ENCODE assay signal across 13 mouse cellular contexts in genomic region chr4:101333036-101333435, GRCm38 (mm10).
DNase-seq lines count a peak whose midpoint lies in the region; ATAC-seq and TF ChIP-seq lines count a peak whose summit lies in the region.
"Had no signal": no experiment of that assay in that cellular context is flagged by ENCODE, and none has a peak within 500 bp of the region (broad histone marks: within the 10 kb centered on the region; RNA-seq: fewer than 3 reads in every experiment).

No protein-coding gene starts in this region.

- no peak overlapping the region for H3K4me2 ChIP-seq in kidney, embryonic 16.5 days (replicated peaks; ENCODE audit: low read depth, low read length)
- no peak overlapping the region for H3K4me2 ChIP-seq in kidney, postnatal 0 days (ENCODE audit: low read length)
- H3K4me2 ChIP-seq: forebrain, embryonic 15.5 days; midbrain, embryonic 12.5 days had no signal

- H3K27ac ChIP-seq in kidney, embryonic 16.5 days (ENCODE audit: low read length), result no peak overlapping the region
- no peak overlapping the region for H3K27ac ChIP-seq in kidney, postnatal 0 days
- H3K27ac ChIP-seq: forebrain, embryonic 15.5 days; macrophage; midbrain, embryonic 12.5 days had no signal

- no peaks in the 10 kb centered on the region for H3K36me3 ChIP-seq in kidney, embryonic 16.5 days (ENCODE audit: insufficient read depth, low read length)
- H3K36me3 ChIP-seq in kidney, postnatal 0 days (ENCODE audit: insufficient read depth, low read length), result no peaks in the 10 kb centered on the region
- H3K36me3 ChIP-seq: forebrain, embryonic 15.5 days; midbrain, embryonic 12.5 days had no signal

- WGBS in kidney, embryonic 16.5 days, result 72% methylated on average over 3 of the region's 3 CpGs
- 55% methylated on average over 3 of the region's 3 CpGs for WGBS in kidney, postnatal 0 days

- DNase-seq in heart, adult 11 months, result peak; percentile 97
- no peak for DNase-seq in heart, postnatal 25 days (ENCODE audit: low spot score)
- peak; percentile 62 for DNase-seq in kidney, adult 9 months
- DNase-seq in kidney, postnatal 0 days (ENCODE audit: low spot score), result peak; percentile 63
- peak; percentile 62 for DNase-seq in skeletal muscle tissue, adult 2 months (ENCODE audit: low read depth, low spot score)
- DNase-seq: cerebellum, adult 2 months; thymus, postnatal 25 days had no signal

- ATAC-seq in kidney, embryonic 16.5 days (ENCODE audit: low FRiP score, low TSS enrichment), result no peak
- ATAC-seq in kidney, postnatal 0 days (replicated peaks; ENCODE audit: low FRiP score, low read depth), result no peak
- ATAC-seq in erythroblast, adult 5-6 weeks (replicated peaks; ENCODE audit: low FRiP score, poor library complexity, severe bottlenecking), result no peak
- ATAC-seq: forebrain, embryonic 15.5 days; hindbrain, embryonic 16.5 days had no signal

- no peaks in the 10 kb centered on the region for H3K9me3 ChIP-seq in kidney, embryonic 16.5 days (ENCODE audit: low read length)
- H3K9me3 ChIP-seq in kidney, postnatal 0 days (replicated peaks; ENCODE audit: low read length), result no peaks in the 10 kb centered on the region
- H3K9me3 ChIP-seq: forebrain, embryonic 15.5 days; midbrain, embryonic 12.5 days had no signal

- no peak for TF ChIP-seq CTCF in kidney, postnatal 0 days (IDR thresholded peaks at IDR 0.05; ENCODE audit: low read depth)

- no peaks in the 10 kb centered on the region for H3K27me3 ChIP-seq in kidney, embryonic 16.5 days (ENCODE audit: insufficient read depth, low read length)
- H3K27me3 ChIP-seq in kidney, postnatal 0 days (ENCODE audit: insufficient read depth, low read length), result no peaks in the 10 kb centered on the region
- H3K27me3 ChIP-seq: forebrain, embryonic 15.5 days; midbrain, embryonic 12.5 days had no signal

- no peak overlapping the region for H3K9ac ChIP-seq in kidney, embryonic 16.5 days (replicated peaks; ENCODE audit: low read length)
- H3K9ac ChIP-seq in kidney, postnatal 0 days (ENCODE audit: low read depth, low read length), result no peak overlapping the region
- H3K9ac ChIP-seq: forebrain, embryonic 15.5 days; midbrain, embryonic 12.5 days had no signal

- no peaks in the 10 kb centered on the region for H3K4me1 ChIP-seq in kidney, embryonic 16.5 days (ENCODE audit: insufficient read depth, low read length)
- no peaks in the 10 kb centered on the region for H3K4me1 ChIP-seq in kidney, postnatal 0 days (replicated peaks; ENCODE audit: insufficient read depth, low read length)
- H3K4me1 ChIP-seq: forebrain, embryonic 15.5 days had no signal

- H3K4me3 ChIP-seq in kidney, embryonic 16.5 days (ENCODE audit: low read length), result no peak overlapping the region
- H3K4me3 ChIP-seq in kidney, postnatal 0 days (replicated peaks; ENCODE audit: low read depth, low read length), result no peak overlapping the region
- H3K4me3 ChIP-seq: forebrain, embryonic 15.5 days; midbrain, embryonic 12.5 days had no signal

- intact Hi-C loops in heart, postnatal 25 days (cut with DNase I), result no loop called here
